Mouse (Mus musculus) adrenal gland, postnatal 36 days (tissue): ENCODE results near the gene Olfr750. TPM values are rescaled to one million over a fixed set of nuclear protein-coding genes. Genes with fewer than 3 reads are reported as not detected.

Experiments used
- DNase-seq, 2 experiments: peaks; one replicate each; pipeline ENCODE4 v3.0.0; 2021; ENCODE audit warnings: mixed read lengths in 1 of 2
- total RNA-seq, 2 experiments: library from RNA; stranded (reverse); gene quantifications; 2 replicates each; pipeline ENCODE4 v1.2.3; 2021

Olfr750 gene
- total RNA-seq, 2 experiments from 2014 or later: not detected

- peak; percentile 61 to 63 for DNase-seq
Measured at GRCm38 (mm10) chr14:51026391-51027133, 47.7 kb downstream of the Olfr750 start.

- DNase-seq: no peak
Measured at GRCm38 (mm10) chr14:51024820-51025219, 49.4 kb downstream of the Olfr750 start.

GRCm38 (mm10) chr14:51023457-51023856 lies 50.8 kb downstream of the Olfr750 start:
- no peak for DNase-seq

- DNase-seq: peak in 1 of 2 experiments; percentile 28
Measured at GRCm38 (mm10) chr14:51017256-51017655, 57.0 kb downstream of the Olfr750 start.

Other genes with a start within 250 kb of the Olfr750 start
- 10 to 100 TPM; 18.2 to 21.6 TPM for gene Tep1, start 203.9 kb downstream of the Olfr750 start, total RNA-seq
- under 1 TPM; 0.50 to 0.63 TPM for gene Klhl33, start 176.9 kb downstream of the Olfr750 start, total RNA-seq
- gene Osgep, start 149.5 kb downstream of the Olfr750 start, total RNA-seq: 10 to 100 TPM; 42.9 to 57.8 TPM
- gene Apex1, start 149.5 kb downstream of the Olfr750 start, total RNA-seq: 10 to 100 TPM; 61.0 to 89.4 TPM
- 10 to 100 TPM; 58.5 to 65.6 TPM for gene Pip4p1, start 143.6 kb downstream of the Olfr750 start, total RNA-seq
- 10 to 100 TPM; 43.1 to 45.2 TPM for gene Pnp, start 143.4 kb downstream of the Olfr750 start, total RNA-seq
- 10 to 100 TPM; 37.6 to 46.1 TPM for gene Gm49342, start 129.9 kb downstream of the Olfr750 start, total RNA-seq
- 1 to 10 TPM; 2.1 to 2.9 TPM for gene Pnp2, start 118.4 kb downstream of the Olfr750 start, total RNA-seq
- under 1 TPM; 0.23 to 0.26 TPM for gene Rnase10, start 66.7 kb downstream of the Olfr750 start, total RNA-seq
- gene Rnase9, start 32.6 kb downstream of the Olfr750 start, total RNA-seq: not detected
- not detected for gene Rnase11, start 24.3 kb downstream of the Olfr750 start, total RNA-seq
- not detected for gene Rnase12, start 16.8 kb downstream of the Olfr750 start, total RNA-seq
- gene Rnase4, start 16.6 kb upstream of the Olfr750 start, total RNA-seq: 10 to 100 TPM; 40.6 to 52.3 TPM
- gene Ang, start 16.7 kb upstream of the Olfr750 start, total RNA-seq: 1 to 10 TPM; 5.5 to 5.8 TPM
- not detected for gene Eddm3b, start 40.0 kb upstream of the Olfr750 start, total RNA-seq
- gene Rnase6, start 49.5 kb upstream of the Olfr750 start, total RNA-seq: 1 to 10 TPM in 1 of 2 experiments, under 1 TPM in 1; 0.46 to 1.4 TPM
- not detected for gene Rnase1, start 72.3 kb upstream of the Olfr750 start, total RNA-seq
- not detected for gene Rnase2b, start 87.8 kb upstream of the Olfr750 start, total RNA-seq
- not detected for gene Ang2, start 124.7 kb upstream of the Olfr750 start, total RNA-seq
- not detected for gene Ear14, start 129.0 kb upstream of the Olfr750 start, total RNA-seq
- 10 to 100 TPM in 1 of 2 experiments, 1 to 10 TPM in 1; 4.7 to 13.6 TPM for gene Rnase2a, start 181.7 kb upstream of the Olfr750 start, total RNA-seq